Mouse (Mus musculus): ENCODE measurements around the gene Ebp. TPM values are rescaled to one million over a fixed set of nuclear protein-coding genes. Genes with fewer than 3 reads are reported as not detected.

Gene Ebp
- 43.0 and 44.6 TPM in 2 replicates for polyA plus RNA-seq (2015; fragmentation: Nextera tagmentation; extraction: Ambion mirVana)

GRCm38 (mm10) chrX:8193419-8193723 is at the start of gene Ebp:
Gene Ebp (minus strand): TSS chrX:8193512.
- Histone ChIP-seq H3K4me2 (peak within 1 kb of the TSS; percentile 54), H3K4me3 (peak within 1 kb of the TSS; percentile 55), H3K4me1 (no peaks in the 10 kb centered on the region), H3K36me3 (no peaks in the 10 kb centered on the region), H3K27me3 (no peaks in the 10 kb centered on the region), H3K9ac (peak within 1 kb of the TSS; percentile 55), H3K9me3 (no peaks in the 10 kb centered on the region), H3K27ac (peak within 1 kb of the TSS; percentile 43)
- ATAC-seq (ENCODE audit: insufficient number of reproducible peaks, low FRiP score, low TSS enrichment, low read depth), result no peak
- 29% methylated on average over 10 of the region's 10 CpGs for whole genome bisulfite sequencing

- H3K27me3 ChIP-seq, result no peaks in the 10 kb centered on the region
- H3K9ac ChIP-seq, result no peak overlapping the region
- WGBS, result 78% methylated on average over 13 of the region's 13 CpGs
- no peak overlapping the region for H3K4me3 ChIP-seq
- H3K9me3 ChIP-seq, result no peaks in the 10 kb centered on the region
- no peak overlapping the region for H3K4me2 ChIP-seq
- H3K4me1 ChIP-seq, result no peaks in the 10 kb centered on the region
- no peak overlapping the region for H3K27ac ChIP-seq
- ATAC-seq (ENCODE audit: insufficient number of reproducible peaks, low FRiP score, low TSS enrichment, low read depth), result no peak
- H3K36me3 ChIP-seq, result 0 out of 2 replicates have a peak, but pooled peaks cover 4% of the 10 kb centered on the region
Measured at GRCm38 (mm10) chrX:8238804-8239395, 45.6 kb upstream of the Ebp start.

- H3K27ac ChIP-seq, result no peak overlapping the region
- H3K4me3 ChIP-seq, result no peak overlapping the region
- no peak for ATAC-seq (ENCODE audit: insufficient number of reproducible peaks, low FRiP score, low TSS enrichment, low read depth)
- H3K4me1 ChIP-seq, result no peaks in the 10 kb centered on the region
- no peak overlapping the region for H3K9ac ChIP-seq
- WGBS, result 66% methylated on average over 2 of the region's 2 CpGs
- no peaks in the 10 kb centered on the region for H3K36me3 ChIP-seq
- no peaks in the 10 kb centered on the region for H3K9me3 ChIP-seq
- H3K27me3 ChIP-seq, result no peaks in the 10 kb centered on the region
- no peak overlapping the region for H3K4me2 ChIP-seq
Measured at GRCm38 (mm10) chrX:8236704-8237103, 43.4 kb upstream of the Ebp start.

GRCm38 (mm10) chrX:8233602-8234001 is 40.3 kb upstream of the Ebp start:
- Histone ChIP-seq H3K4me2 (no peak overlapping the region), H3K27me3 (no peaks in the 10 kb centered on the region), H3K9me3 (no peaks in the 10 kb centered on the region), H3K27ac (no peak overlapping the region), H3K36me3 (no peaks in the 10 kb centered on the region), H3K9ac (no peak overlapping the region), H3K4me3 (no peak overlapping the region), H3K4me1 (no peaks in the 10 kb centered on the region)
- 72% methylated on average over 3 of the region's 3 CpGs for WGBS
- no peak for ATAC-seq (ENCODE audit: insufficient number of reproducible peaks, low FRiP score, low TSS enrichment, low read depth)

GRCm38 (mm10) chrX:8230272-8230671 is 37.0 kb upstream of the Ebp start:
- Histone ChIP-seq H3K4me3 (no peak overlapping the region), H3K9ac (no peak overlapping the region), H3K4me2 (no peak overlapping the region), H3K36me3 (no peaks in the 10 kb centered on the region), H3K4me1 (no peaks in the 10 kb centered on the region), H3K27me3 (no peaks in the 10 kb centered on the region), H3K9me3 (no peaks in the 10 kb centered on the region), H3K27ac (no peak overlapping the region)
- 76% methylated on average over 4 of the region's 4 CpGs for WGBS
- no peak for ATAC-seq (ENCODE audit: insufficient number of reproducible peaks, low FRiP score, low TSS enrichment, low read depth)

- Histone ChIP-seq H3K9me3 (no peaks in the 10 kb centered on the region), H3K36me3 (no peaks in the 10 kb centered on the region), H3K4me2 (no peak overlapping the region), H3K27me3 (no peaks in the 10 kb centered on the region), H3K4me3 (no peak overlapping the region), H3K4me1 (no peaks in the 10 kb centered on the region), H3K9ac (no peak overlapping the region), H3K27ac (no peak overlapping the region)
- WGBS, result 85% methylated on average over 7 of the region's 7 CpGs
- no peak for ATAC-seq (ENCODE audit: insufficient number of reproducible peaks, low FRiP score, low TSS enrichment, low read depth)
Measured at GRCm38 (mm10) chrX:8223473-8223872, 30.2 kb upstream of the Ebp start.

- no peak overlapping the region for H3K27ac ChIP-seq
- H3K27me3 ChIP-seq, result no peaks in the 10 kb centered on the region
- no peak for ATAC-seq (ENCODE audit: insufficient number of reproducible peaks, low FRiP score, low TSS enrichment, low read depth)
Measured at GRCm38 (mm10) chrX:8222678-8223421, 29.5 kb upstream of the Ebp start.

GRCm38 (mm10) chrX:8222296-8222677 is 29.0 kb upstream of the Ebp start:
- no peaks in the 10 kb centered on the region for H3K36me3 ChIP-seq
- ATAC-seq (ENCODE audit: insufficient number of reproducible peaks, low FRiP score, low TSS enrichment, low read depth), result no peak
- WGBS, result 66% methylated on average over 3 of the region's 3 CpGs
- no peaks in the 10 kb centered on the region for H3K9me3 ChIP-seq
- no peak overlapping the region for H3K9ac ChIP-seq
- no peak overlapping the region for H3K4me2 ChIP-seq
- no peak overlapping the region for H3K4me3 ChIP-seq
- no peaks in the 10 kb centered on the region for H3K4me1 ChIP-seq
- no peaks in the 10 kb centered on the region for H3K27me3 ChIP-seq
- H3K27ac ChIP-seq, result no peak overlapping the region

More at GRCm38 (mm10) chrX:8222678-8223421, 29.5 kb upstream of the Ebp start:
- 55% methylated on average over 7 of the region's 7 CpGs for WGBS
- Histone ChIP-seq H3K36me3 (no peaks in the 10 kb centered on the region), H3K4me1 (no peaks in the 10 kb centered on the region), H3K4me3 (no peak overlapping the region), H3K4me2 (no peak overlapping the region), H3K9me3 (no peaks in the 10 kb centered on the region), H3K9ac (no peak overlapping the region)

- Histone ChIP-seq H3K9ac (no peak overlapping the region), H3K4me1 (no peaks in the 10 kb centered on the region), H3K4me2 (no peak overlapping the region), H3K27me3 (no peaks in the 10 kb centered on the region), H3K27ac (no peak overlapping the region), H3K9me3 (no peaks in the 10 kb centered on the region), H3K36me3 (no peaks in the 10 kb centered on the region), H3K4me3 (no peak overlapping the region)
- ATAC-seq (ENCODE audit: insufficient number of reproducible peaks, low FRiP score, low TSS enrichment, low read depth), result no peak
- WGBS, result 32% methylated on average over 8 of the region's 8 CpGs
Measured at GRCm38 (mm10) chrX:8219651-8220050, 26.3 kb upstream of the Ebp start.

- 60% methylated on average over 2 of the region's 2 CpGs for WGBS
- H3K9me3 ChIP-seq, result no peaks in the 10 kb centered on the region
- H3K36me3 ChIP-seq, result no peaks in the 10 kb centered on the region
- H3K4me2 ChIP-seq, result no peak overlapping the region
- no peak overlapping the region for H3K27ac ChIP-seq
- H3K9ac ChIP-seq, result no peak overlapping the region
- no peak overlapping the region for H3K4me3 ChIP-seq
- H3K27me3 ChIP-seq, result no peaks in the 10 kb centered on the region
- no peak for ATAC-seq (ENCODE audit: insufficient number of reproducible peaks, low FRiP score, low TSS enrichment, low read depth)
- H3K4me1 ChIP-seq, result no peaks in the 10 kb centered on the region
Measured at GRCm38 (mm10) chrX:8218114-8218513, 24.8 kb upstream of the Ebp start.

GRCm38 (mm10) chrX:8217383-8217782 is 24.1 kb upstream of the Ebp start:
- WGBS, result 38% methylated on average over 6 of the region's 6 CpGs

GRCm38 (mm10) chrX:8211490-8212207 is 18.3 kb upstream of the Ebp start:
- no peaks in the 10 kb centered on the region for H3K9me3 ChIP-seq
- no peaks in the 10 kb centered on the region for H3K4me1 ChIP-seq
- ATAC-seq (ENCODE audit: insufficient number of reproducible peaks, low FRiP score, low TSS enrichment, low read depth), result no peak
- H3K4me2 ChIP-seq, result no peak overlapping the region
- no peaks in the 10 kb centered on the region for H3K36me3 ChIP-seq
- H3K4me3 ChIP-seq, result no peak overlapping the region
- no peaks in the 10 kb centered on the region for H3K27me3 ChIP-seq
- 78% methylated on average over 7 of the region's 7 CpGs for WGBS
- H3K27ac ChIP-seq, result no peak overlapping the region
- H3K9ac ChIP-seq, result no peak overlapping the region

More at GRCm38 (mm10) chrX:8217383-8217782, 24.1 kb upstream of the Ebp start:
- no peak for ATAC-seq (ENCODE audit: insufficient number of reproducible peaks, low FRiP score, low TSS enrichment, low read depth)
- no peak overlapping the region for H3K27ac ChIP-seq
- no peak overlapping the region for H3K4me2 ChIP-seq
- no peaks in the 10 kb centered on the region for H3K4me1 ChIP-seq
- no peaks in the 10 kb centered on the region for H3K36me3 ChIP-seq
- no peak overlapping the region for H3K9ac ChIP-seq
- no peak overlapping the region for H3K4me3 ChIP-seq
- no peaks in the 10 kb centered on the region for H3K27me3 ChIP-seq
- no peaks in the 10 kb centered on the region for H3K9me3 ChIP-seq
